ENCODE assay signal across 17 mouse cellular contexts in genomic region chr6:112525434-112525833, GRCm38 (mm10). TPM values are rescaled to one million over a fixed set of nuclear protein-coding genes. Genes with fewer than 3 reads are reported as not detected.
"Had no signal": no experiment of that assay in that cellular context is flagged by ENCODE, and none has a peak within 500 bp of the region (broad histone marks: within the 10 kb centered on the region; RNA-seq: fewer than 3 reads in every experiment).

No protein-coding gene starts in this region.

- H3K4me2 ChIP-seq: lung, embryonic 15.5 days; midbrain, embryonic 12.5 days; neural tube, embryonic 12.5 days; stomach, embryonic 15.5 days had no signal

- H3K27me3 ChIP-seq: lung, embryonic 15.5 days; megakaryocyte, embryonic 14.5 days; stomach, embryonic 15.5 days had no signal

- H3K9me3 ChIP-seq: lung, embryonic 15.5 days; megakaryocyte, embryonic 14.5 days; midbrain, embryonic 12.5 days; neural tube, embryonic 12.5 days; stomach, embryonic 15.5 days had no signal

- ATAC-seq: liver, postnatal 0 days; lung, postnatal 0 days; midbrain, embryonic 16.5 days had no signal

- H3K4me1 ChIP-seq: lung, embryonic 15.5 days; megakaryocyte, embryonic 14.5 days; midbrain, embryonic 12.5 days; neural tube, embryonic 12.5 days; stomach, embryonic 15.5 days had no signal

- H3K27ac ChIP-seq: lung, embryonic 15.5 days; macrophage; midbrain, embryonic 12.5 days; neural tube, embryonic 12.5 days; stomach, embryonic 15.5 days; stomach, postnatal 0 days had no signal

- DNase-seq: liver, postnatal 0 days; lung, adult 2 months; lung, postnatal 14 days; lung, postnatal 36 days; midbrain, embryonic 14.5 days; right cerebral cortex, postnatal 14 days; thymus, adult 2 months; thymus, postnatal 25 days had no signal

- H3K4me3 ChIP-seq: lung, embryonic 15.5 days; megakaryocyte, embryonic 14.5 days; midbrain, embryonic 12.5 days; neural tube, embryonic 12.5 days; stomach, embryonic 15.5 days had no signal

- H3K9ac ChIP-seq: liver, postnatal 0 days; lung, embryonic 15.5 days; midbrain, embryonic 12.5 days; neural tube, embryonic 12.5 days; stomach, embryonic 15.5 days had no signal

- H3K36me3 ChIP-seq: lung, embryonic 15.5 days; midbrain, embryonic 12.5 days; neural tube, embryonic 12.5 days; stomach, embryonic 15.5 days had no signal

RNA-seq across cellular contexts. Expression of gene Oxtr, which starts 35.7 kb away (rescaled TPM):
- polyA plus RNA-seq: macrophage had no signal
